Mouse (Mus musculus) lung, postnatal 0 days (tissue): ENCODE measurements around the gene Smoc1. TPM values are rescaled to one million over a fixed set of nuclear protein-coding genes. Genes with fewer than 3 reads are reported as not detected.

Experiments used
- ATAC-seq: fragments of 200-750 bp; cut with Nextera tagmentation; 2 replicates; pipeline ENCODE4 v1.8.0; 2017; ENCODE audit warnings: moderate library complexity
- DNase-seq: peaks from one replicate; pipeline ENCODE4 v3.0.0-alpha.2; 2016; ENCODE audit warnings: low spot score
- H3K27ac ChIP-seq: fragments of 300-500 bp; sonication (generic); 2 replicates; pipeline ENCODE4 v1.5.1; 2014; ENCODE audit warnings: antibody characterized with exemption, mild to moderate bottlenecking, low read length, mixed read lengths
- H3K27me3 ChIP-seq: fragments of 300-500 bp; sonication (generic); replicated peaks from 2 replicates; pipeline ENCODE4 v1.6.1; 2014; ENCODE audit warnings: low read length, mixed read lengths; ENCODE audit not compliant: insufficient read depth
- H3K36me3 ChIP-seq: fragments of 300-500 bp; sonication (generic); 2 replicates; pipeline ENCODE4 v1.6.1; 2014; ENCODE audit warnings: low read length, mixed read lengths; ENCODE audit not compliant: insufficient read depth
- H3K4me1 ChIP-seq: fragments of 300-500 bp; sonication (generic); 2 replicates; pipeline ENCODE4 v1.6.1; 2014; ENCODE audit warnings: antibody characterized with exemption, low read depth, low read length, mixed read lengths; ENCODE audit not compliant: insufficient read depth
- H3K4me2 ChIP-seq: fragments of 300-500 bp; sonication (generic); replicated peaks from 2 replicates; pipeline ENCODE4 v1.6.1; 2014; ENCODE audit warnings: low read depth, mild to moderate bottlenecking, low read length, moderate library complexity, mixed read lengths
- H3K4me3 ChIP-seq: fragments of 300-500 bp; sonication (generic); 2 replicates; pipeline ENCODE4 v1.5.1; 2014; ENCODE audit warnings: low read depth, low read length
- H3K9ac ChIP-seq: fragments of 300-500 bp; sonication (generic); replicated peaks from 2 replicates; pipeline ENCODE4 v1.6.1; 2014; ENCODE audit warnings: low read depth, mild to moderate bottlenecking
- H3K9me3 ChIP-seq: fragments of 300-500 bp; sonication (generic); 2 replicates; pipeline ENCODE4 v1.6.1; 2016; ENCODE audit warnings: low read length, mixed read lengths
- CTCF ChIP-seq: IDR thresholded peaks from 2 replicates; pipeline ENCODE4 v1.5.1; 2016; ENCODE audit warnings: antibody characterized with exemption, mild to moderate bottlenecking
- EP300 ChIP-seq: IDR thresholded peaks from 2 replicates; pipeline ENCODE4 v1.6.1; 2016; ENCODE audit warnings: antibody characterized with exemption, mild to moderate bottlenecking, control low read depth
- WGBS: fragments of 180-500 bp; shearing (Covaris S2); extraction: QIAGEN DNeasy Blood & Tissue Kit; methylation state at CpG from one replicate; pipeline ENCODE4 v1.1.7; 2014; 5-methylcytosine and 5-hydroxymethylcytosine counted together
- polyA plus RNA-seq: library from polyadenylated mRNA; unstranded; fragments of >200 nt; fragmentation: Nextera tagmentation; extraction: Ambion mirVana; gene quantifications from 2 replicates; pipeline ENCODE4 v1.2.1, GENCODE M21; 2015

Gene Smoc1
- polyA plus RNA-seq, 1 experiment from 2014 or later = 0.19 TPM

DNA sequence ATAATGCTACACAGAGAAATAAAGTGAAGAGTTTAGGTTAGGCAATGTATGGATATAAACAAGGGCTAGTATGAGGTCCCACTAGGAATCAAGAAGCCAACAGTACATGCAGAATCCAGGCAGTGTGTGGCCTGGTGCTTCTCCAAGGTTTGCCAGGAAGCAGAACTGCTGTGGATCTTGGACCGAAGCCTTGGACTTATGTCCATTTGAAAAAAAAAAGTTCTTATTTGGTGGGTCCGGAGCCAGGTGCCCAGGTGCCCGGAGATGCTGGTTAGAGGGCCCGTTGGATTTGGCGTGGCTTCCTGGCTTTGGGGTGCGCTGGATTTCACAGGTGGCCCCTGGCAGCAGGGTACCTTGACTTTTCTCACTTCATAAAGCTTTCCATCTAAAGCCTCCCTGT, 121.3 kb downstream of the Smoc1 start:
- Histone ChIP-seq H3K4me3 (no peak overlapping the region), H3K9me3 (no peaks in the 10 kb centered on the region), H3K36me3 (no peaks in the 10 kb centered on the region), H3K27ac (no peak overlapping the region), H3K4me2 (no peak overlapping the region), H3K27me3 (no peaks in the 10 kb centered on the region), H3K4me1 (no peaks in the 10 kb centered on the region), H3K9ac (no peak overlapping the region)
- ATAC-seq = no peak
- 88% methylated on average over 6 of the region's 6 CpGs for whole genome bisulfite sequencing
- TF ChIP-seq CTCF (no peak), EP300 (no peak)
- DNase-seq = no peak

DNA sequence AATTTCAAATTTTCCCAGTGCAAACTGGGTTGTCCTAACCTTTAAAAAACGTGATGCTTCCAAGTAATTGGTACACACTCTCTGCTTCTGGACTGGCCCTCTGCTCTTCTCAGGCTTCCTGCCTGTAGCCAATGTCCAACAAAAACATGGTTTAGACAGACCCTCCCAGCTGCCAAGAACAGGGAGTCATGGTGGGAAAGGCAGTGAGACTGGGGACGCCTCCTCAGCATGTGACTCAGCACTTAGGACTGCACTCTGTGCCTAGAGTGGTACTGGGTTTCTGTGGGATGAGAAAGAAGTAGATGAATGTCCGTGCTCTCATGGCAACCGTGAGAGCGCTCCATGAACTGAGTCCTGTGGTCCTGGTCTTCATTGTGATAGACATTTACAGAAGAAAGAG, 124.3 kb downstream of the Smoc1 start:
- H3K9ac ChIP-seq = no peak overlapping the region
- no peak overlapping the region for H3K4me2 ChIP-seq
- no peaks in the 10 kb centered on the region for H3K4me1 ChIP-seq
- ATAC-seq = no peak
- no peak overlapping the region for H3K27ac ChIP-seq
- H3K4me3 ChIP-seq = no peak overlapping the region
- H3K36me3 ChIP-seq = no peaks in the 10 kb centered on the region
- WGBS = 69% methylated on average over 5 of the region's 5 CpGs
- DNase-seq = no peak
- no peak for TF ChIP-seq EP300
- no peak for TF ChIP-seq CTCF
- H3K27me3 ChIP-seq = no peaks in the 10 kb centered on the region
- no peaks in the 10 kb centered on the region for H3K9me3 ChIP-seq

DNA sequence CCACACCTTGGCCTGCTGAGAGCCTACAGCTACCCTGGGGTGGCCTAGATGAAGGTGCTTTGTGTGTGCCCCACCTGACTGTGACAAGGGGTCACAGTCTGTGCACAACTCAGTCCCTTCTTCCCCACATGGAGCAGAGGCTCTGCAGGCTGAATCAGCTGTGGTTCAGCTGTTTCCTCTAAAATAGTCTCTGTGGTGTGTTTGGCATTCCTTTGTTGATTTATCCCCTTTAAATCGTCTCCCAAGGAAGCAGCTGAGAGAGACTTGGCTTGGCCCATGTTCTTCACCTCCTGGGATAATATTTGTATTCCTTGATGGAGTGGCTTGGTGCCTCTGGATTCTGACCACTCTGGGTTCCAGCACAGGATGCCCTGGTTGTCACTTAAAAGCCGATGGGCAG, 125.5 kb downstream of the Smoc1 start:
- 35% methylated on average over 2 of the region's 2 CpGs for WGBS
- H3K4me3 ChIP-seq = no peak overlapping the region

DNA sequence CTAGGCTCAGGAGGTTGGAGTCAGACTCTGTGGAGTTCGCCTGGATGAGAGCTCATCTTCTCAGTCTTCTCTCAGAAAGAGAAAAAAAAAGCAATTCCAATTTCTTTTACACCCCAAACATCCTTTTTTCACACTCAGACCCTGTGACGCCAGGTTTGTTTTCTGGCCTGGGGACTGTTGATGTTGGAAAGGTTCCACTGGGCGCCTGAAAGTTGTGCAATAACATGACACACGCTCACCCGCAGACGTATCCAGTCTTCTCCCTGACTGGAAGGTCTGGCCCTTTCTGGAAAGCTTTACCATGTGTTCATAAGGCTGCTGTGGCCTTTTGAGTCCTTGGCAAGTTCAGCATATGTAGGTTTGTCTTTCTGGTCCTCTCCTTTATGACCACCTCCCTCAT, 129.1 kb downstream of the Smoc1 start:
- H3K9me3 ChIP-seq = no peaks in the 10 kb centered on the region
- DNase-seq (no peak), ATAC-seq (no peak)
- no peak overlapping the region for H3K4me2 ChIP-seq
- H3K9ac ChIP-seq = no peak overlapping the region
- no peak overlapping the region for H3K27ac ChIP-seq
- TF ChIP-seq CTCF (no peak), EP300 (no peak)
- no peaks in the 10 kb centered on the region for H3K4me1 ChIP-seq
- H3K27me3 ChIP-seq = no peaks in the 10 kb centered on the region
- no peak overlapping the region for H3K4me3 ChIP-seq
- no peaks in the 10 kb centered on the region for H3K36me3 ChIP-seq
- 49% methylated on average over 6 of the region's 6 CpGs for WGBS

More for the DNA sequence above, 125.5 kb downstream of the Smoc1 start:
- Histone ChIP-seq H3K4me2 (no peak overlapping the region), H3K4me1 (no peaks in the 10 kb centered on the region), H3K9ac (no peak overlapping the region), H3K27ac (no peak overlapping the region), H3K9me3 (no peaks in the 10 kb centered on the region), H3K36me3 (no peaks in the 10 kb centered on the region), H3K27me3 (no peaks in the 10 kb centered on the region)
- ATAC-seq (no peak), DNase-seq (no peak)
- TF ChIP-seq EP300 (no peak), CTCF (no peak)

DNA sequence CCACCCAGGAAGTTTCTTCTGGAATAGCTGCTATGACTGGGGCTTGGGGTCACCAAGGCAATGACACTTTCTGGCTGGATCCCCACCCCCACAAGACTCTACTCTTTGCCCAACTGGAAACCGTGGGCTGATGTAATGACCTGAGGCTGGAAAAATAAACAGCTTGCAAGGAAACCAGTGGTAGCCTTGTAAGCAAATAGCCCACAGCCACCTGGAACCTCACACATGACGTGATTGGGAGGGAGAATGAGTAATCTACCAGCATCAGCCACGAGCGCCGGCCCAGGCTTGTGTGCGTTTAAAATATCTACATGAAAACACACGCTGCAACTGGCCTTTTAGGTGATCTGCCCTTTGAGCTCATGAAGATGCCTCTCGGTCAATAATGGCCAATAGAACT, 130.2 kb downstream of the Smoc1 start:
- TF ChIP-seq CTCF (no peak), EP300 (no peak)
- no peak overlapping the region for H3K27ac ChIP-seq
- DNase-seq (no peak), ATAC-seq (no peak)
- no peaks in the 10 kb centered on the region for H3K9me3 ChIP-seq
- H3K36me3 ChIP-seq = no peaks in the 10 kb centered on the region
- H3K4me2 ChIP-seq = no peak overlapping the region
- H3K27me3 ChIP-seq = no peaks in the 10 kb centered on the region
- no peak overlapping the region for H3K9ac ChIP-seq
- WGBS = 54% methylated on average over 8 of the region's 8 CpGs
- no peak overlapping the region for H3K4me3 ChIP-seq
- H3K4me1 ChIP-seq = no peaks in the 10 kb centered on the region

DNA sequence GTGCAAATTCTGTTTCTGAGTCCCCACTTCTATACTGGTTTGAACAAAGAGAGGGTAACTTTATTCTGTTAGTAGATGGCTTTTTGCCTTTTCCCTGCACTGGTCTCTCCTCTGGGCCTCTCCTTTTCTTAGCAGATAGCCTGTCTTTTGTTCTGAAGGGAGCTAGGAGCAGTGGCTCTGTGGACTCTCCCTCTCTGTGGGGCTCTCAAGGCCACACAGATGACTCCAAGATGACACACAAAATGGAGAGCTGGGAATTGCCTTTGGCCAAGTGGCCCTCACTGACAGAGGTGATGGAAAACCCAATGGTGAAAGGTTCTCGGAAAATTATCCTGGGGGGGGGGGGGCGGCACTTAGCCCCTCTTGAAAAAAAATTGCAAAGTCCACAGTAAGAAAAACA, 133.3 kb downstream of the Smoc1 start:
- Histone ChIP-seq H3K4me3 (no peak overlapping the region), H3K27ac (no peak overlapping the region), H3K4me2 (no peak overlapping the region), H3K9ac (no peak overlapping the region), H3K9me3 (no peaks in the 10 kb centered on the region), H3K4me1 (no peaks in the 10 kb centered on the region), H3K36me3 (no peaks in the 10 kb centered on the region), H3K27me3 (no peaks in the 10 kb centered on the region)
- whole genome bisulfite sequencing = 63% methylated on average over 2 of the region's 2 CpGs
- ATAC-seq = no peak
- no peak for DNase-seq
- no peak for TF ChIP-seq CTCF
- no peak for TF ChIP-seq EP300

DNA sequence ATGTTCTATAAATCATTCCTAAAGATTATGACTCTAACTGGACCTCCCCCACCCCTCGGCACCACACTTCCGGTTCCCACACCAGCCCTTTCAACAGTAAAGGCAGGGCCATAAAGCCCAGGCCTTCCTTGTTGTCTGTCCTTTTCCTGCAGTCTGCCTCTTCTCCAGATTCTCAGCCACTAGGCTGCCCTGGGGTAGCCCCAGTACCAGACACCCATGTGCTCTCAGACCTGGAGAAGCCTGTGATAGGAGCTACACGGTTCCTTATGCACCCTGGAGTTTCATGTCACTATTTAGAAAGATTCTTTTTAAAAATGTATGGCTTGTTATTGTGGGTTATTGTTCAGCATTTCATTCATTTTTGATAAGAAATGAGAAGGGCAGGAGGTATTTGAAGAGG, 133.8 kb downstream of the Smoc1 start:
- WGBS = 56% methylated on average over 3 of the region's 3 CpGs
- DNase-seq (no peak), ATAC-seq (no peak)
- TF ChIP-seq EP300 (no peak), CTCF (no peak)
- Histone ChIP-seq H3K4me1 (no peaks in the 10 kb centered on the region), H3K27me3 (no peaks in the 10 kb centered on the region), H3K4me2 (no peak overlapping the region), H3K27ac (no peak overlapping the region), H3K36me3 (no peaks in the 10 kb centered on the region), H3K9ac (no peak overlapping the region), H3K9me3 (no peaks in the 10 kb centered on the region), H3K4me3 (no peak overlapping the region)
